Mouse (Mus musculus) erythroblast, embryonic 14.5 days (primary cell): Measurements from ENCODE around the gene Zc3h13.

Experiments
- GATA1 ChIP-seq: IDR thresholded peaks from 2 replicates; pipeline ENCODE4 v1.6.1; 2012; ENCODE audit warnings: low read length, inconsistent platforms, mixed read lengths
- TAL1 ChIP-seq: IDR thresholded peaks from 3 replicates; pipeline ENCODE4 v1.6.1; 2012; ENCODE audit warnings: low read length, inconsistent platforms, mixed read lengths

GRCm38 (mm10) chr14:75250432-75250831, 33.7 kb upstream of the Zc3h13 start:
- TF ChIP-seq TAL1 = no peak
- TF ChIP-seq GATA1 = no peak
